Mouse (Mus musculus) midbrain, embryonic 12.5 days (tissue): ENCODE measurements around the gene Usp31. TPM values are rescaled to one million over a fixed set of nuclear protein-coding genes. Genes with fewer than 3 reads are reported as not detected.

Experiments used
- polyA plus RNA-seq: library from polyadenylated mRNA; unstranded; fragments of >200 nt; fragmentation: Nextera tagmentation; extraction: Ambion mirVana; gene quantifications from 2 replicates; pipeline ENCODE4 v1.2.1, GENCODE M21; 2016

The Usp31 gene
- polyA plus RNA-seq, 1 experiment from 2014 or later, result 3.6 TPM

Other genes starting within 250 kb of the Usp31 start
- not detected in 2 replicates for gene Scnn1g, start 27.2 kb upstream of the Usp31 start, polyA plus RNA-seq
- not detected in 2 replicates for gene Scnn1b, start 157.8 kb upstream of the Usp31 start, polyA plus RNA-seq